Mouse (Mus musculus): ENCODE measurements around the gene Ccdc136. TPM values are rescaled to one million over a fixed set of nuclear protein-coding genes. Genes with fewer than 3 reads are reported as not detected.

The Ccdc136 gene
- polyA plus RNA-seq, 1 experiment from 2014 or later, result 20.2 TPM

Small RNA genes lying within 50 kb of the gene (microRNA-seq; reads per million reads assigned to microRNA genes)
- gene Gm26220 (1.3 reads per million), gene Gm44354 (not detected)

Other genes with a start within 250 kb of the Ccdc136 start
- 47.4 and 50.6 TPM in 2 replicates for gene Rbm28, start 231.3 kb upstream of the Ccdc136 start, polyA plus RNA-seq (2015; fragmentation: Nextera tagmentation; extraction: Ambion mirVana)
- 1.2 and 1.3 TPM in 2 replicates for gene Prrt4, start 216.7 kb upstream of the Ccdc136 start, polyA plus RNA-seq (2015; fragmentation: Nextera tagmentation; extraction: Ambion mirVana)
- gene Impdh1, start 179.9 kb upstream of the Ccdc136 start, polyA plus RNA-seq (2015; fragmentation: Nextera tagmentation; extraction: Ambion mirVana), result 39.1 and 39.5 TPM in 2 replicates
- gene Hilpda, start 123.8 kb upstream of the Ccdc136 start, polyA plus RNA-seq (2015; fragmentation: Nextera tagmentation; extraction: Ambion mirVana), result 43.1 and 45.7 TPM in 2 replicates
- 0.55 and 1.0 TPM in 2 replicates for gene Fam71f2, start 116.7 kb upstream of the Ccdc136 start, polyA plus RNA-seq (2015; fragmentation: Nextera tagmentation; extraction: Ambion mirVana)
- gene Fam71f1, start 77.2 kb upstream of the Ccdc136 start, polyA plus RNA-seq (2015; fragmentation: Nextera tagmentation; extraction: Ambion mirVana), result not detected in 2 replicates
- gene Calu, start 48.2 kb upstream of the Ccdc136 start, polyA plus RNA-seq (2015; fragmentation: Nextera tagmentation; extraction: Ambion mirVana), result 378 and 449 TPM in 2 replicates
- 0.70 and 1.0 TPM in 2 replicates for gene Opn1sw, start 7.8 kb upstream of the Ccdc136 start, polyA plus RNA-seq (2015; fragmentation: Nextera tagmentation; extraction: Ambion mirVana)
- gene Flnc, start 36.9 kb downstream of the Ccdc136 start, polyA plus RNA-seq (2015; fragmentation: Nextera tagmentation; extraction: Ambion mirVana), result 11.3 and 12.2 TPM in 2 replicates
- 221 and 233 TPM in 2 replicates for gene Atp6v1f, start 71.4 kb downstream of the Ccdc136 start, polyA plus RNA-seq (2015; fragmentation: Nextera tagmentation; extraction: Ambion mirVana)
- 0.32 TPM in 1 of 2 replicates, not detected in the other for gene Atp6v1fnb, start 75.1 kb downstream of the Ccdc136 start, polyA plus RNA-seq (2015; fragmentation: Nextera tagmentation; extraction: Ambion mirVana)
- gene Kcp, start 111.6 kb downstream of the Ccdc136 start, polyA plus RNA-seq (2015; fragmentation: Nextera tagmentation; extraction: Ambion mirVana), result 37.9 and 44.7 TPM in 2 replicates
- gene Irf5, start 130.3 kb downstream of the Ccdc136 start, polyA plus RNA-seq (2015; fragmentation: Nextera tagmentation; extraction: Ambion mirVana), result 3.6 and 4.6 TPM in 2 replicates
- gene Tnpo3, start 213.6 kb downstream of the Ccdc136 start, polyA plus RNA-seq (2015; fragmentation: Nextera tagmentation; extraction: Ambion mirVana), result 97.3 and 97.6 TPM in 2 replicates